Mouse (Mus musculus) CH12F3 (cell line): ENCODE data around the gene 1700102P08Rik.

Source experiments
- in situ Hi-C: fragments of 300-500 bp; cut with MboI; formaldehyde crosslinking; loops from 2 replicates; pipeline ENCODE4 v1.14.3; 2020; ENCODE audit warnings: low sequenced_read_pairs

1700102P08Rik gene

GRCm38 (mm10) chr9:108456953-108457352 is 64.3 kb downstream of the 1700102P08Rik start:
- in situ Hi-C loops: no loop called here

DNA sequence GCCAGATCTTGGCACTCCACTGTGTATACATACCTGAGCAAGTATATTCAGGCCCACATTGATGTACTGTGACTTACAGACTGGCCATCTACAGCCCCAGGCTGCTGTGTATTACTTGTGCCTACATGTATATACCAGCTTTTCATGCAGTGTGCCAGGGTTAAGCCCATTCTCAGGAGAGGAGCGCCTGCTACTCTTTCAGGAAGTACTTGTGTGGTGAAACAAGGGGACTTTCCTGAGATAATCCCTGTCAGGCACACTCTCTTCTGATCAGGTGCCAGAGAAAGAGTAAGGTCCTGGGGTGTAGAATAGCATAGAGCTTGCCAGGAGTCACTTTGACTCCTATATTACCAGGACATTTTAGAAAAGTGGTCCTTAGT is 67.3 kb downstream of the 1700102P08Rik start:
- in situ Hi-C loops: no loop called here
